Mouse (Mus musculus): Measurements from ENCODE around the gene Auts2.

The Auts2 gene

DNA sequence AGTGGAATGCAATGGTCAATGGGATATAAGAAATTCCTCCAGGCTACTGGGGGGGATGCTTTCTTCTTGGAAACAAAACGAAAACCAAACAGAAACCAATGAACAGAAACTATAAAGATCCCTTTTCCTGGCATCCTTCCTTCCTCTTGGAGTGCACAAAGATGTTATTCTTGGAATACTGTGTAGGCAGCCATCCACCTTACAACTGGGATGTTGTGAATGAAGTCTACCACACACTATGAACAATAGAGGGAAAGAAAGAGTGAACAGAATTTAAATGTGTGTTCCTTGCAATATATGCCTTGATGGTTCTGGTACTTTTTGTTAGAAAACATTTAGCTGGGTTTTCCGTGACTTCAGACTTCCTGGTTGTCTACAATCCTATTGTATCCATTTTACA is 236.1 kb downstream of the Auts2 start:
- no peak for DNase-seq

DNA sequence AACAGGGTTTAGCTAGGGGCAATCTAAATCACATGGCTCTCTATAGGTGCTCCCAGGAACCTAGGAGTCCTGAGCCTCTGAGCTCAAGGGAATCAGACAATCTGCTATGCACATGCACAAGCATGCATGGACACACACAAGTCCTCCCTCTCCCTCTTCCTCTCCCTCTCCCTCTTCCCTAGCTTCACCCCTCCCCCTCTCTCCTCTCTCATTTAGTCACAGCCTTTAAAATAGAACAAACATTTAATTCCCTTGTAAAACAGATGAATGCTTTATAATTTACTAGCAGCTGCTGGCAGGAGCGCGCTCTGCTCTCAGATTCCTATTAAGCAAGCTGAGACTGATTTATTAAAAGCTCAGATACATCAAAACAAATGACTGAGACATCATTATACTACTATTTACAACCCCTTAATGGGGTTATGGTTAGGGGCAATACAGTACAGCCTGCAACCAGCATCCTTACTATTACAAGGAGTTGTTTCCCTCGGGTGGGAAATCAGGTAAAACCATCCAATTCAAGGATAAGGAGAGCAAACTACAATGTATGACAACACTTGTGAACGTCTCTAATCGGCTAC is 237.7 kb downstream of the Auts2 start:
- DNase-seq = no peak

DNA sequence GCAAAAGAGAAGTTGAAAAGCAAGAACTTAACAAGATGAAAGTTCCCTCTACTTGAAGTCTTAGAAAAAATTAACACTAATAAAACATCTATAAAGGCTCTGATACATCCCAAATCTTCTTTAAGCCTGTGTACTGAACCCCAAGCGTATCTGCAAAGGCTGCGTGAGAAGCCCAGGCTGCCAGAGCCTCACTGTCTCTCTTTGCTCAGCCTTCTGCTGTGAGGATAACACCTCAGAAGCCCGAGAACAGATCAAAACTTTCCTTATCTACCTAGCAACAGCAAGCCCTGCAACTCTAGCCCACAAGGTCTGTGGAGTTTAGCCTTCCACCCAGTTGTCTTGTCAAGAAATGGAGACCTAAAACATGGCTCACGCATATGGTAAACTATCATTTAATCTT is 240.4 kb downstream of the Auts2 start:
- no peak for DNase-seq

DNA sequence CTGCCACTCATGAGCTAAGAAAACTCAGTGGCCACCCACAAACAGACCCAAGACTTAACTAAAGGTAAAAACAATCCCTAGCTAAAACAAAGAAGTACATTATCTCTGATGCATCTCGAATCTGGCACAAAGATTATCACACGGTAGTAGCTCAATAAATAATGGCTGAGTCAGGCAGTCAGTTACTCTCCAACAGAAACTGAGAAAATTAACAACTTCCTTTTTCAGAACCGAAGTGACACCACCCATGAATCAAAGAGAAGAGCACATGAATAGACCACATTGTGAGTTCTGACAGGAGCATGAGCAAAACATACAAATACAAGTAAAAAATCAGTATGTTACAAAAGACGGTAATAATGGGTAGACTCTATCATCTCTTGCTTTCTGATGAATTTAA is 242.3 kb downstream of the Auts2 start:
- no peak for DNase-seq

DNA sequence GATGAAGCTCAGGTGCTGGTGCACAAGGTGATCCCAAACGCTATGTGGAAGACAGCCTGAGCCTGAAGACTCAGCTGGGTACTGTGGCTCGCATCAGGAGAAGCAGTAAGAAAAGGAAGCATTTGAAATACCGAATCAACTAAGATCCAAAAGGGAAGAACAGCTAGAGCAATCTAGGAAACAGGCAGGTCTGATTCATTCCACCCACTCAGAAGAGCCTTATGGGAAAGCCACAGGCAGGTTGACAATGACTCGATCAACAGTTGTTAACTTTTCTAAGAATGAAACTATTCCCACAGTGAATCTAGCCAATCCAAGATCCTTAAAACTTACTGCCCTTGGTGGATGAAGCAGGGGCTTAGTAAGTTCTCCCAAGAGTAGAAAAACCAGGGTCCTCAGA is 243.4 kb downstream of the Auts2 start:
- DNase-seq = no peak

DNA sequence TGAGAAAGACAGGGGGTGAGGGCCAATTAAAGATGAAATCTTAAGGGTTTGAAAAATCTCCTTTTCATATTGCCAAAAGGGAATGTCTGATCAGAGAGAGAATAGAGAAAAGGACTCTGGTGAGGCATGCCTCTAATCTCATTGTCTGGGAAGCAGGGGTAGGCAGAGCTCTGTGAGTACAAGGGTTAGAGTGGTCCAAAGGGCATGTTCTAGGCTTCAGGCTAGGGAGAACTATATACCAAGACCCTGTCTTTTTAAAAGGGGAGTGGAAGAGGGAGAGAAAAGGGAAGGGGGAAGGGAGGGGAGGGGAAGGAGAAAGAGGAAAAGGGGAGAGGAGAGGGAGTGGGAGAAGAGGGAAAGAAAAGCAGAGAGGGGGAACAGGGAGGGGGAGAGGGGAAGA is 244.1 kb downstream of the Auts2 start:
- DNase-seq = no peak

DNA sequence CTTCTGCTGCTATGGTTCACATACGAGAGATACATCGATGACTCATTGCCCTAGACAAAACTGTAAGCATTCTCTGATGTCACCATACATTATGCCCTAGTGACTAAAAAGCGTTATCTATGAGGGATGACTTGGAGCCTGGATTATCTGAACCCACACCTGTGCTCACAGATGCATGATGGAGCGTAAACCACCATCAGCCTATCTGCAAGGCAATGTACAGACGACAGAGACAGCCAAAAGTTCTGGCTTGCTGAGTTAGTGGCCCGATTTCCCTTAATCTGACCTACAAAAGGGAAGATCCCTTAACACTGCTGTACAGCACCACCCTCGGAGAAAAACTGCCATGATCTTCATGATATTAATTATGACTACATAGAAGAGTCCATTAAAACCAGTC is 245.8 kb downstream of the Auts2 start:
- no peak for DNase-seq

DNA sequence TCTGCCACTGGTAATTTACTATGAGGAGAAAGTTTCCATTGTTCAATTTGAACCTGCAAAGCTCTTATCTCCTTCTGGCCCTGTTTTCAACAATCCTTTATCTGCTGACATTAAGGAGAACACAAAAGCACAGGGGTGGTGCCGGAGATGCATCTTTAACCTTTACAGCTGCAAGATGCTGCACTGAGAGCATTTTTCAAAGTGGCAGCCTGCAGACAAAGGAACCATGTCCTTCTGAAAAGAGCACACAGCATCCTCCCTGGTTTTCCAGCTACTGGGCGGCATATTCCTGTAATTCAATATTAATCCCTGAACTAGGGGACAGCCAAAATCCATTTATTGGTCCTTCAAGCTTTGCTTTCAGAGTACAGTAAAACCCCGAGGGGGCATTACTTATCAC is 248.7 kb downstream of the Auts2 start:
- DNase-seq = no peak

DNA sequence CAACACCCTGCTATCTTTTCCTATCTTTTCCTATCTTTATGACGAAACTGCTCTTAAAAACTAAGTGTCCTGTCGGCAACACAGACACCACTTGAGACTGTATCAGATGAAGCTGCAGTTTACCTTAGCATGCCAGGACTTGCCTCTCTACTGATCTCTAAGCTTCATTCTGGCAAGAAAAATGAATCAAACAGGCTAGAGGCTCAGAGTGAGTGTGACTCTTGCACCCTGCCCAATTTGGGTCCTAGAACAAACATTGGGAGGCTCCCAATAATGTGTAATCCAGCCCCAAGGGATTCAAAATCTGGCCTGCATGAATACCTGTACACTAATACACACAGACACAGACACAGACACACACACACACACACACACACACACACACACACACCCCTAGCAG is 250.2 kb downstream of the Auts2 start:
- no peak for DNase-seq

DNA sequence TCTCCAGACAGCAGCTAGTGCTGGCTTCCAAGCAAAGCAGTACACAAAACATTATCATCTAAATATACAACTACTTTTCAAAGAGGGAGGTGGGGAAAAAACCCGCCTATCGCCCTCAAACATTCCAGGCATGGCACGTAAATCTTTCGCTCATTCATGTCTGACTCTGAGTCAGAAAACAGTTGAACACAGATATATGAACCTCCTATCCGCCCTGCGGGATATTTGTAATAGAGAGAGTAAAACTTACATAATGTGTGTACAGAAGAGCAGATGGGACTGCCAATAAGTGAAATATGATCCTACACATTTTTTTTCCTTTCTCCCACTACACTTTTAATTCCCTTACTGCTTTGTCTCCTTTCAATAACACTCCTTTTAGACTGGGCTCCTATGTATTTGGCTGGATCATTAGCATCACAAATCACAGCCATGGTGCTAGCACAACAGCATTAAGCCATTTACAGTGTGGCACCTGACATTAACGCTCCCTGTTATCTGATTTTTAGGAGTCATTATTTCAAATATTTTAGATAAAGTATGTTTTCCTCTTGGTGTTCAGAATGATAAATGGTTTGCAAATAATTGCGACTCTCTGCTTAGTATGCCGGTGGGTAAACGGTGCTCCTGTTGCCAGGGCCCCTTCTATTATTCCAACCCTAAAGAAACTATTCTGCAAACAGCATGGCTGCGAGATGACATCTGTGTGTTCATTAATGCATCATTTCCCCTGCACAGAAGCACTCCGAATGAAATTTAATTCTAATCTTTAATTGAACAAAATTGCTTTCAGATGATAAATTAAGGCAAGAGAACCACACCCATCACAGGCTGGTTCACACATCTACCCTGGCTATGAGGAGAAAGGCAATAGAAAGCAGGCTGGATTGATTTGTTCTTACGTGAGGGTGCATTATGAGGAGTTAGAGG is 252.3 kb downstream of the Auts2 start:
- DNase-seq = no peak

DNA sequence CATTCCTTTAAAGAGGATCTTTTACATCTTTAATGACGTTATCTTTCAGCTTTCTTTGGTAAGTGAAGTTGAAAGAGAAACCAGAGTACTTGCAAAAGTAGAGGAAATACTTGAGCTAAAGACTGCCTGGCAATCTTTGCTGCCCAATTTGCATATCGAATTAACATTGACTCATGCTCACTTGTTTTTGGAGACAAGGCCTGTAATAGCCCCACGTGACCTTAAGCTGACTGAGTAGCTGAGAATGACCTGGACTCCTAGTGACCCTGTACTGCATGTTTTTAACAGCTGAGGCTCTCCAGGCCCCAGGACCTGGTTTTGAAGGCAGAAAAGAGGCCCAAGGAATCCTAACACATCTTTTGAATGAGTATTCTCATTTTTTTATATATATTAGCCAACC is 259.4 kb downstream of the Auts2 start:
- DNase-seq = no peak

DNA sequence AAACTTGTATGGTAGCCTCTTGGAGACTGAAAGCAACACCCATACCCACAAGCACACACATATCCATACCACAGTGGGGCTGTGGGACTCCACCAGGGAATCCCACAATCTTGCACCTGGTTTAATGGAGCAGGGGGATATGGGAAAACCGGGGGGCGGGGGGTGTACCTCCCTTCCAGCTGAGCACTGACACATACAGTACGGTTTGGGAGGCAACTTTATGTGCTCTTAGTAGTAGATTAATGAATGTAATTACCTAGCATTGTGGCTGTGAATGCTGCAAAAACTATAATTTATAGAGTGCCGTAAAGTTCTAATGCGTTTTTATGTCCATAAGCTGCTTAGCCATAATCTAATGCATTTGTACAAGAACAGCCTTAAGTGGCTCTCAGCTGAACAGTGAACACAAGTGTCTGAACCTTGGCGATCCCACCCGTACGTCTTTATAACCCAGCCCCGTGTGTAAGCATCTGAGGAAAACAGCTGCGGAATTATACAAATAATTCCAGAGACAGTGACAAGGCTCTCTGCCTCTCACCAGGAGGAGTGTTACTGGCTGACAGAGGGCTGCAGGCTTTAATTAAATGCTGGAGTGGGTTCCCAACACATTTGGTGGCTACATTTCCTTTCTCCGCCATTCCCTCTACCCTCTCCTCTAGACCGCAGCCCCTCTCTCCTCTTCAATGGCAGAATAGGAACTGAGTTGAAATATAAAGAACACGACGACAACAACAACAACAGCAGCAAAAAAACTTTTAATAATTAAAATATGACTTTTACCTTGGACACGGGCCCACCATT is 268.8 kb downstream of the Auts2 start:
- no peak for DNase-seq

DNA sequence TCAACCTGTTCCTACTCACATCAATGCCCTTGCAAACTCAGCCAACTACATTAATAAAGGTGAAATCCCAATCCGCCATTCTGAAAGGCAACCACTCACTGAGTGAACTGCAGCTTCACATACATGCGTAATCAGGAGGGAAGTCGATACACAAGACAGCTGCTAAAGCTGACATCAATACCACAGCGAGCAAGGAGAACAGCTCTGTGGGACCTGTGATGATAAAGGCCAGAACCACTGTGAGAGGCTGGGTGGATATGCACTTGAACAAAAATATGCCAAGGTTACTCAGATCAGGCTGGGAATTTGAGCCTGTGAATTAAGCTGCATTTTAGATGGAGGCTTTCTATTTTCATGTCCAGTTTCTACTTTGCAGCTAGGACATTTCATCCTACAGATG is 271.0 kb downstream of the Auts2 start:
- DNase-seq = no peak

DNA sequence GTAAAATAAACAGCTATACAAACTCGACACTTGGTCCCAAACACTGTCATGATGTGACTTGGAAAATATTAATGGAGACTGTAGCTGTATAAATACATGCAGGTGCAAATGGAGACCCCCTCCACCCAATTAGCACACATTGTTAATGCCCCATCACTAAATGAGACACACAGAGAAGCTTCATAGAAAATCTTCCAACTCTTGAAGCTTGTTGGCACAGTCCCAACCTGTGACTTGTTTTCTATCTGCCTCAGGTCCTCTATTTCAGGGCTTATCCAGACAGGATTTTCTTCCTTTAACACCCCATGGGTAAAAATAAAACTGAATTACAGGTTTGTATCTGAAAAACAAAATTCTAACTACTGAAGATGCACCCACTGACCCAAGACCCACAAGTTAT is 272.2 kb downstream of the Auts2 start:
- DNase-seq = no peak

DNA sequence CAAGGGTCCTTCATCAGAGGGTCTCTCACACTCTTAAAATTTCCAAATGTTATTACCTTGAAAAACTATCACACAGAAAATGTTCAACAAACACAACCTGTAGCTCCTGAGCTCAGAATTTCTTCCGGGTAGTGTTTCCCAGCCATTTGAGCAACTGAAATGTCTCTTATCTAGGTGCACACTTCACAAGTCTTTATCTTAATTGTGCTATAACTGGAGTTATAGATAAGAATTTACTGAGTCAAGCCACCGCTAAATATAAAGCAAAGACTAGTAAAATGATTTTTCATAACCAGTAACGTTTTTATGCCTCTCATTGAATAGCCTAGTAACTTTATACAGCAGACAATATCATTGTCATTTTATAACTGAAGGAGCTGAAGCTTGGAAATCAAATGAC is 273.1 kb downstream of the Auts2 start:
- no peak for DNase-seq

DNA sequence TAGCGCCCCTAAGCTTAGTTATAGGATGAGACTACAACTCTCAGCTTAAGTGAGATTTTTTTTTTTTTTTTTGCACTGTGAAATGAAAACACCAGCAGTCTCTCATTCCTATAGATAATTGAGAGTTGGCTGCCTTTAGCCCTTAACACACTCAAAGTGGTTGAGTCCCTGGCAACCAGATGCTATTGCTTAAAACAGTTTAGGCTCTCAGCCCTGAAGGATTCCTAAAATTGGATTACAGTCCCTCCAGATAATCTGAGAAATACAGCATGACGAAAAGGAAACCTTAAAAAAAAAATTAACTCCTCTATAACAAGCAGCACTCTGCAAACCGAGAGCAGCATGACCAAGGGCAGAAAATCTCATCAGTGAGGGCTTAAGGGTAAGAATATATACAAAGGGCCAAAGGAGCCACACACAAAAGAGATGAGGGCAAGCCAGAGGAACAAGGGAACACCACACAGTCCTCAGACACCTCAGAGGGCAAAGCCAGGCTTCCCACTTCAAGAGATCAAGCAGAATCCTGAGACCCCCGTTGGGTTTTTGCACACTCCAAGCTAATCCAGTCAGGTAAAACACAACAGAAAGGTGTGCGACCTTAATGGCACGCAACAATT is 274.7 kb downstream of the Auts2 start:
- no peak for DNase-seq

DNA sequence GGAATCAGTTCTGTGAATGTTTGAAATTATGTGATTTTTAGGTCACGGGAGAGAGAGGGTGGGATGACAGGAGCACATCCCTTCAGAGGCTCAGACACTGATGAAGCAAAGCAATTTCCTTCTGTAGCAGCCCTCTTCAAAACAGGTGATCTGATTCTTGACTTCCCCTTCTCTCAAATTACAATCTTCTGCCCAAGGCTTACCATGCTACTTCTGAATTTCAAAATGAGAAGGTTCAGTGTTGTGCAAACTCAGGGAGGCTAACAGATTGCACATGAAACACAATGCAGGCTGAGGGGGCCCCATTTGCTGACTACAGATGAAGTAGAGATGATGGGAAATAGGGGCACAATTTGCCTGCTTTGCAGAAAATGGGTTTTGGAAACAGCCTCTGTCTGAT is 278.1 kb downstream of the Auts2 start:
- DNase-seq = no peak

DNA sequence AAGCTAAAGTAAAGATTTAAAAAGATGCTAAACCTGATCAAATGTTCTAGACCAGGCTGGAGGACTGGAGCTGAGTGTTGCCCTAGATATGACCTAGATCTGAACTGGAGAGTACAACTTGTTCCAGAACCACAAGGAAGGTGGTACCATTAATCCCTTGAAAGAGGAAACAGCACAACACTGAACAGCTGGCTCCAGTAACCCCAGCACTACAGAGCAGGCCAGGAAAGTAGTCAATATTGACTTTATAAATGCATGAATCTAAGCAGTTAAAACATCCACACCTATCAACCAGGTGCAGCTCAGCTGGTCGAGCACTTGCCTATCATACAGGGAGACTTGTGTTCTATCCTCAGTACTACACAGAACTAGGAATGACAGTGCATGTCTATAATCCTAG is 281.4 kb downstream of the Auts2 start:
- DNase-seq = no peak

DNA sequence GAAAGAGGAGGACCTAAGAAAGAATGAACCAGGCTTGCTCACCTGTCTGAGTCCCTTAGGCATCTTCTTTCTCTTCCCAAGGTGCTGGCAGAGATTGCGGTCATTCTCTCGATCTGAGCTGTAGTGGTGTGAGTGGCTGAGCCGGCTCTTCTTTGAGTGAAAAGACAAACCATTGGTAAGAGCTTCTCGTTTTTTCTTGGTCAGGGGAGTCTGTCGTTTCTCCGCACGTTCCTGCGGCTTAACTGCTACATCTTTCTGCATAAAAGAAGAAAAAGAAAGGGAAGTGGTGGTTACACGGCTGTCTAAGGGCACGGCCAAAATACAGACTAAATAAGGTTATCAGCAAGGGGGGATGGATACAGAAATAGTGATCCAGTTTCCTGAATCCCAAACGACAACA is 284.3 kb downstream of the Auts2 start:
- DNase-seq = no peak

DNA sequence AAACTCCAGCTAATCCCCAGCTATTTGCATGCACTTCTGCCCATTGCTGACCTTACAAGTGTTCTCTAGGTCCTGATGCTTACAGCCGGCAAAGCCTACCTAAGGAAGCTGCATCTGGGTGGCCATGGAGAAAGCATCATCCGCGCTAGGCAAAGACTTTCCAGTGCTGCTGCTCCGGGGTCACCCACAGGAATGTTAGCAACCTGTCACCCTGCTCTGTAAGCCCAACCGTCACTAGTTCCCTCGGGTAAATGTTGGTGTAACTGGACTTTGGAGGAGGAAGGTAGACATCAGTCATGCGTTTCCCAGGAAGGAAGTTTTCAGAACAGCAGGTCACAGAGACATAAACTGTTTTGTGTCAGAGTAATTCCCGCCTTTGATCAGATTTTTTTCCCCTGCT is 287.6 kb downstream of the Auts2 start:
- DNase-seq = no peak

DNA sequence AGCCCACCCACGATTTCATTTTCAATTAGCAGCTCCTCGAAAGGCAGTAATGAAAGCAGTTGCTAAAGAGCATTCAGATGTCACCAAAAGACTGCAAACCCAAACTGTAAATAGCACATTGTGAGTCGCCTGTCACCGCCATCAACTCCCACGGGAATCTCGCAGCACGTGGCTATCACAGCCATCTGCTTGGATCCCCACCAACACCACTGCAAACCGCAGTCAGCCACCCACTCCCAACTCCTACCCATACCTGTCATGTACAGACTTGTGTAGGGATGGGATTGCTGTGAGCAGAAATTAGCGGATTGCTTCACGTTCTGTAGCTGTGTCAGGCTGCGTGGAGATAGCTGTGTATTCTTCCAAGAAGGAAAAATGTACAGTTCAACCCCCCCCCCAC is 293.6 kb downstream of the Auts2 start:
- DNase-seq = no peak

DNA sequence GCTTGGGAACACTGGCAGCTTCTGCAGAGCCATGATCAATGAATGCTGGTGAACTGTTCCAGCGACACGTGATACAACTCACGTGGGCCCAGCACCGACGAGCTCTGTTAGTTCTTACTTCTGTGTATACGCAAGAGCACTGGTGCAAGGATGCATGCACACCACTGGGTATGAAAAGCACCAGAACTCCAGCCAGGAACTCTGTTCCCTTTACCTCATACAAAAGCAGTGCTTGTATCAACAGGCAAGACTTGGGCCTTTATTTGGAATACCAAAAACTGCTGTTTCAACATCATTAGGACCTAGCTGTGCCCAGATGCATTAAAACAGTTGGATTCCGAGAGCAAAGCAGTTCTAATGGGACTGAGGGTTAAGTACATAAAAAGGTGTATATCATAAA is 295.1 kb downstream of the Auts2 start:
- no peak for DNase-seq

DNA sequence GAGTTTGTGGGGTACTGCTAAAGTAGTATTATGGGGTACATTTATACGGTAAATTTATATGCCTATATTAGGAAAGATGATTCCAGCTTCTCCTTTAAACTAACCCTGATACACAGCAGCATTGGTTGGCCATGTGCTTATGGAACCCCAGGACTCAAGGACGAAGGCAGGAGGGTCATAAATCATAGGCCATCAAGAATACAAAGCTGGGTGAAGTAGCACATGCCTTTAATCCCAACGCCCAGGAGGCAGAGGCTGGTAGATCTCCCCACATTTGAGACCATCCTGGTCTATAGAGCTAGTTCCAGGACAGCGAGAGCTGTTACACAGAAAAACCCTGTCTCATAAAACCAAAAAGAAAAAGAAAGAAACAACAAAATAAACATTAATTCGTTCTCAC is 307.7 kb downstream of the Auts2 start:
- no peak for DNase-seq

DNA sequence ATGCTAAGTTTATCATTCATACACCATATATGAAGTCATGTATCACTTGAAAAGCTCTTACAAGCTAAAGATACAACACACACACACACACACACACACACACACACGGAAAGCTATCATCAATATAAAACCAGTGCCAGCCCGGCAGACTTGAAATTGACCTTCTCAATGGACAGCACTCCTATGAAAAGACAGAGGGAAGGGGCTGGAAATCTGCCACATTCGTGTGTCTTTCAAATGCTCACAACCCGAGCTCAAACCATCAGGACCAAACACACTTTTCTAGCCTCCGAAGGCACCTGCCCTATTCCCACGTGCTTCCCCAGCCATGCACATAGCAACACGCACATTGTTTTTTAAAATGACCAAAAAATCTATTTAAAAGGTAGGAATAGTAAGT is 308.7 kb downstream of the Auts2 start:
- DNase-seq = no peak

All from thymus, postnatal 14 days (tissue).